Mouse (Mus musculus) forebrain, embryonic 16.5 days (tissue): ENCODE measurements at regions not wholly inside any gene's neighbourhood (a gene's known extent, or its start where the extent isn't known, plus 50 kb on each side); places are given as distances from the start of the nearest gene placed in this dataset.

Source experiments
- ATAC-seq: fragments of 200-750 bp; cut with Nextera tagmentation; 2 replicates; pipeline ENCODE4 v1.8.0; 2017; ENCODE audit warnings: mild to moderate bottlenecking, moderate library complexity
- H3K27ac ChIP-seq: fragments of 300-500 bp; sonication (generic); 2 replicates; pipeline ENCODE4 v1.5.1; 2014; ENCODE audit warnings: low read length, control low read depth
- H3K27me3 ChIP-seq: fragments of 300-500 bp; sonication (generic); replicated peaks from 2 replicates; pipeline ENCODE4 v1.6.1; 2014; ENCODE audit warnings: low read length; ENCODE audit not compliant: control insufficient read depth, insufficient read depth
- H3K36me3 ChIP-seq: fragments of 300-500 bp; sonication (generic); 2 replicates; pipeline ENCODE4 v1.6.1; 2014; ENCODE audit not compliant: control insufficient read depth, insufficient read depth
- H3K4me1 ChIP-seq: fragments of 300-500 bp; sonication (generic); replicated peaks from 2 replicates; pipeline ENCODE4 v1.6.1; 2014; ENCODE audit warnings: low read length; ENCODE audit not compliant: control insufficient read depth, insufficient read depth
- H3K4me2 ChIP-seq: fragments of 300-500 bp; sonication (generic); 2 replicates; pipeline ENCODE4 v1.6.1; 2014; ENCODE audit warnings: mild to moderate bottlenecking, low read length, control low read depth
- H3K4me3 ChIP-seq: fragments of 300-500 bp; sonication (generic); replicated peaks from 2 replicates; pipeline ENCODE4 v1.5.1; 2014; ENCODE audit warnings: mild to moderate bottlenecking, low read length, control low read depth
- H3K9ac ChIP-seq: fragments of 300-500 bp; sonication (generic); replicated peaks from 2 replicates; pipeline ENCODE4 v1.6.1; 2014; ENCODE audit warnings: low read depth, low read length, control low read depth
- H3K9me3 ChIP-seq: fragments of 300-500 bp; sonication (generic); 2 replicates; pipeline ENCODE4 v1.6.1; 2016; ENCODE audit warnings: low read length; ENCODE audit not compliant: control insufficient read depth
- WGBS: fragments of 180-500 bp; shearing (Covaris S2); extraction: QIAGEN DNeasy Blood & Tissue Kit; methylation state at CpG from one replicate; pipeline ENCODE4 v1.1.7; 2014; 5-methylcytosine and 5-hydroxymethylcytosine counted together

GRCm38 (mm10) chr3:38299236-38299897 lies 185.3 kb downstream of the Ankrd50 start:
- ATAC-seq = peak; percentile 98
- Histone ChIP-seq H3K9me3 (no peaks in the 10 kb centered on the region), H3K27me3 (no peaks in the 10 kb centered on the region), H3K4me3 (no peak overlapping the region), H3K9ac (no peak overlapping the region), H3K4me2 (no peak overlapping the region), H3K27ac (peak overlapping the region; percentile 29; the same call in 1 of the 2 replicates), H3K36me3 (no peaks in the 10 kb centered on the region), H3K4me1 (peaks cover 17% of the 10 kb centered on the region)
- WGBS = 8% methylated on average over 2 of the region's 2 CpGs

- Histone ChIP-seq H3K4me1 (peaks cover 17% of the 10 kb centered on the region), H3K9me3 (no peaks in the 10 kb centered on the region), H3K27ac (no peak overlapping the region), H3K9ac (no peak overlapping the region), H3K36me3 (no peaks in the 10 kb centered on the region), H3K4me3 (no peak overlapping the region), H3K4me2 (no peak overlapping the region), H3K27me3 (no peaks in the 10 kb centered on the region)
- ATAC-seq = no peak
- WGBS = 86% methylated on average over 2 of the region's 2 CpGs
These were observed 187.1 kb downstream of the Ankrd50 start for GRCm38 (mm10) chr3:38297499-38297898.

GRCm38 (mm10) chr3:38289062-38289461 lies 195.6 kb downstream of the Ankrd50 start:
- ATAC-seq = no peak
- no peaks in the 10 kb centered on the region for H3K9me3 ChIP-seq
- no peaks in the 10 kb centered on the region for H3K36me3 ChIP-seq
- H3K27ac ChIP-seq = no peak overlapping the region
- H3K4me1 ChIP-seq = no peaks in the 10 kb centered on the region
- no peak overlapping the region for H3K4me3 ChIP-seq
- H3K4me2 ChIP-seq = no peak overlapping the region
- H3K27me3 ChIP-seq = no peaks in the 10 kb centered on the region
- WGBS = 51% methylated on average over 3 of the region's 3 CpGs
- H3K9ac ChIP-seq = no peak overlapping the region

- no peak overlapping the region for H3K4me2 ChIP-seq
- H3K4me3 ChIP-seq = no peak overlapping the region
- no peaks in the 10 kb centered on the region for H3K27me3 ChIP-seq
- H3K9ac ChIP-seq = no peak overlapping the region
- H3K36me3 ChIP-seq = no peaks in the 10 kb centered on the region
- H3K4me1 ChIP-seq = no peaks in the 10 kb centered on the region
- no peak overlapping the region for H3K27ac ChIP-seq
- no peak for ATAC-seq
- no peaks in the 10 kb centered on the region for H3K9me3 ChIP-seq
- 83% methylated on average over 11 of the region's 11 CpGs for WGBS
These were observed 200.9 kb downstream of the Ankrd50 start for GRCm38 (mm10) chr3:38283687-38284124.

- no peaks in the 10 kb centered on the region for H3K4me1 ChIP-seq
- H3K27ac ChIP-seq = no peak overlapping the region
- no peak overlapping the region for H3K9ac ChIP-seq
- H3K9me3 ChIP-seq = no peaks in the 10 kb centered on the region
- 94% methylated on average over 4 of the region's 4 CpGs for WGBS
- no peaks in the 10 kb centered on the region for H3K36me3 ChIP-seq
- H3K4me3 ChIP-seq = no peak overlapping the region
- ATAC-seq = no peak
- no peaks in the 10 kb centered on the region for H3K27me3 ChIP-seq
- no peak overlapping the region for H3K4me2 ChIP-seq
These were observed 201.8 kb downstream of the Ankrd50 start for GRCm38 (mm10) chr3:38282891-38283290.

GRCm38 (mm10) chr3:38281683-38282082 lies 203.0 kb downstream of the Ankrd50 start:
- WGBS = 70% methylated on average over 4 of the region's 4 CpGs
- Histone ChIP-seq H3K4me3 (no peak overlapping the region), H3K4me2 (no peak overlapping the region), H3K27me3 (no peaks in the 10 kb centered on the region), H3K9me3 (no peaks in the 10 kb centered on the region), H3K9ac (no peak overlapping the region), H3K36me3 (no peaks in the 10 kb centered on the region), H3K27ac (no peak overlapping the region), H3K4me1 (no peaks in the 10 kb centered on the region)
- ATAC-seq = no peak

GRCm38 (mm10) chr3:38280876-38281275 lies 203.8 kb downstream of the Ankrd50 start:
- Histone ChIP-seq H3K9me3 (no peaks in the 10 kb centered on the region), H3K27ac (no peak overlapping the region), H3K9ac (no peak overlapping the region), H3K4me3 (no peak overlapping the region), H3K4me2 (no peak overlapping the region), H3K4me1 (no peaks in the 10 kb centered on the region), H3K36me3 (no peaks in the 10 kb centered on the region), H3K27me3 (no peaks in the 10 kb centered on the region)
- no peak for ATAC-seq
- WGBS = 60% methylated on average over 6 of the region's 6 CpGs

GRCm38 (mm10) chr3:38280105-38280504 lies 204.5 kb downstream of the Ankrd50 start:
- H3K4me3 ChIP-seq = no peak overlapping the region
- H3K9ac ChIP-seq = no peak overlapping the region
- H3K36me3 ChIP-seq = no peaks in the 10 kb centered on the region
- 89% methylated on average over 3 of the region's 3 CpGs for WGBS
- no peak overlapping the region for H3K4me2 ChIP-seq
- H3K4me1 ChIP-seq = no peaks in the 10 kb centered on the region
- no peak overlapping the region for H3K27ac ChIP-seq
- H3K27me3 ChIP-seq = no peaks in the 10 kb centered on the region
- ATAC-seq = no peak
- no peaks in the 10 kb centered on the region for H3K9me3 ChIP-seq

- Histone ChIP-seq H3K4me1 (no peaks in the 10 kb centered on the region), H3K9ac (no peak overlapping the region), H3K36me3 (no peaks in the 10 kb centered on the region), H3K4me2 (no peak overlapping the region), H3K27ac (no peak overlapping the region), H3K27me3 (no peaks in the 10 kb centered on the region), H3K4me3 (no peak overlapping the region), H3K9me3 (no peaks in the 10 kb centered on the region)
- ATAC-seq = no peak
- 94% methylated on average over 1 of the region's 1 CpGs for WGBS
These were observed 207.6 kb downstream of the Ankrd50 start for GRCm38 (mm10) chr3:38276948-38277504.
